Mouse (Mus musculus): ENCODE data around the gene Zfp974.
"Not testable (repeated sequence)": the region's sequence is repeated elsewhere in the genome, so short reads cannot be mapped to it uniquely, and the experiment has no call there.

Gene Zfp974

DNA sequence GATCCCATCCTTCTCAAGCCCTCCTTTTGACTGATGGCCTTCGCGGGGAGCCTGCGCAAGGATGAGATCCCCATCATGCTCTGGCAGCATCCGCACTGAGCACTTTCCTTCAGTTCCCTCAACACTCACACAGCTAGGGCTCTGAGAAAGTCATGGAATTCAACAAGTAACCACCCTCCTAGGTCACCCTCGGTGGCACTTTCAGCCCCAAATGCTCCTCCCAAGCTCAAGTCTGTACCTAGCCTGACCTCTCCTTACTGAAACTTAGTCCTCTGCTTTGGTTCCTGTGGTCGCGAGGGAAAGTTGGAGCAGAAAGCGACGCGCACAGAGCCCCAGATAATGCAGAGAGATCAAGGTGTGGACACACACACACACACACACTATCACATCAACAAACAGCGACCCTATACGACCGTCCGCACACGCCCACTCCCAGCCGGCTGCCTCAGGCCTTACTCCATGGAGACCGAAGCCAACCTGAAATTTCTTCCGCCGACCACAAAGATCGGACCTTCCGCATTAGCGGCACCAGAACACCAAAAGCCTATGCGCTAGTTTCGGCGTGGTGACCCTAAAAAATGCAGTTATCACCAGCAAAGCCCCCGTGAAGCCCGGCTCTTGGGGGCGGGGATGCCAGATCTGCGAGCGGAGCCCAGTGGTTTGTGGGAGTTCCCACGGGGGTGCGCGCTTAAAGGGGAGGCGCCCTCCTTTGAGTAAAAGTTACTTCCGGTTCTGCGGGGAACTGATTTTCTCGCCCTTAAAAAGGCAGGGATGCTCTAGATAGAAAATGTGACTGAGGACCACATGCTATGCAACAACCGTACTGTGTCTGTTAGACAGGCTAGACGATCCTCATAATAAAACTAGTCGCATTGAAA, at the start of gene Zfp974:
TSS of gene Zfp974 (minus strand) at position 643 of the 878 bp plus-strand sequence.
- DNase-seq (ENCODE audit: low read depth, low spot score): peak; percentile 65

DNA sequence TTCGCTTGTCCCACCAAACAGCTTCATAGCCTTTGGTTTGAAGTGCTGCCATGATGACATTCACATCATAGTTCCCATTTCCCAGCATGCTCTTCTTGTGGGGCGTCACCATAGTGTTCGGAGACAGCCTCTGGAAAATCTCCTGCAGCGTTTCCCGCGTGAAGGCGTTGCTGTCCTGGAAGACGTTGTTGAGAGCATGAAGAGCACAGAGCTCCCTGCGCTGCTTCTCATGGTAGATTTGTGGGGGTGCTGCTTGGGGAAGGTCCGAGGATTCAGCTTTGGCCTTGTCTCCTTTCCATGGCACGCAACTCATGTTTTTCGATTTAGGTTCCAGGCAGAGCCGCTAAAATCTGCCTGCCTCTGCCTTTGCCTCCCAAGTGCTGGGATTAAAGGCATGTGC, 20.2 kb upstream of the Zfp974 start:
- DNase-seq (ENCODE audit: low read depth, low spot score): not testable (repeated sequence)

DNA sequence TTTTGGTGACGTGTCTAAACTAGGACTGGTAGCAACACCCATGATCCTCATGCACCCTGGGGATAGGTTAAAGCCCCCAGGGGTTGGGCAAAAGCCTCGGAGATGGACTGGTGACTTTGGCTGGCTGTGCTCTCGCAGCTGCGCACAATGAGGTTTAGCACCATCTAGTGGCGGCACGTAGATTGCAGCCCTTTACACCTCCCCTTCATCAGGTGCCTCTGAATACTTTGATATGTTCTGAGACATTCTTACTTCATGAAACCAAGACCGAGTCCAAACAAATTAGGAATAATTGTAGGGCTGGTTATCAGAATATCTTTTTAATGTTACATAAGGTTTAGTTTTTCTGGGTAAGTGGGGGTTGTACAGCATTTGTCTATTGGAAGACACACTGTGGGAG, 12.6 kb upstream of the Zfp974 start:
- not testable (repeated sequence) for DNase-seq (ENCODE audit: low read depth, low spot score)

DNA sequence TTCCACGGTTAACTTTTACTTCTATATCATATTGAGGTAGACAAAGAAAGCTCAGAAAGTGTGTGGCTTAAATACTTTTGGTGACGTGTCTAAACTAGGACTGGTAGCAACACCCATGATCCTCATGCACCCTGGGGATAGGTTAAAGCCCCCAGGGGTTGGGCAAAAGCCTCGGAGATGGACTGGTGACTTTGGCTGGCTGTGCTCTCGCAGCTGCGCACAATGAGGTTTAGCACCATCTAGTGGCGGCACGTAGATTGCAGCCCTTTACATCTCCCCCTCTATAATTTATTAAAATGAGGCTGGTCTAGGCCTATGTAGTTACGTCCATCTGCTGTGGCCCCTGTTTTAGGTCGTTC, 4.5 kb upstream of the Zfp974 start:
- DNase-seq (ENCODE audit: low read depth, low spot score): not testable (repeated sequence)

DNA sequence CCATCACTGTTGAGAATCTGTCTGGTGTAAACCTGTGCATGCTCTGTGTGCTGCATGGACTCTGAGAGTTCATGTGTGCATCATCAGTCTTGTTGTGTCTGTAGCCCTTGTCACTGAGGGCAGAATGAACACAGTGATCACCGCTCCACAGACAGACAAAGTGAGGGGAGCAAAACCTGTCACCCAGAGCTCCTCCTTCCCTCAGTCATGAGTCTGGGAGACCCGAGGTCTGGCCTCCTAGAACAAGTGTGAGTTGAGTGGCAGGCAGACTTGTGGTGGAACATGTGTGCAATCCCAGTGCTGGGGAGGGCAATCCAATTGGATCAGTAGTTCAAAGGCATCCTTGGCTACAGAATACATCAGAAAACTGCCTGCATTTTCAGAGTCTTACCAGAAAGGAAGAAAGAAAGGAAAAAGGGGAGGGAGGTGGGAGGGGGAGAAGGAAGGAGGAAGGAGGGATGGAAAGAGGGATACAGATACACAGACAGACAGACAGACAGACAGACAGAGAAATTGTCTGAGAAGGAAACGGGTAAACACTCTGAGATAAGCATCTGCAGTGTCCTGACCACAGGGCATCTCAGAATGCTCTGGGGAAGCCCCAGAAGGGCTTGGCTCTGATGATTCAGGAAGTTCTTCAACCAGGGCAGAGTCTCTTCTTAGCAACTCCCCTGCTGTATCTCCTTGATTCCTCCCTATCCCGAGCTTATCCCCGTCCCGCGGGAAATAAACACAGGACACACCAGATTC, 4.0 kb upstream of the Zfp974 start:
- no peak for DNase-seq (ENCODE audit: low read depth, low spot score)

DNA sequence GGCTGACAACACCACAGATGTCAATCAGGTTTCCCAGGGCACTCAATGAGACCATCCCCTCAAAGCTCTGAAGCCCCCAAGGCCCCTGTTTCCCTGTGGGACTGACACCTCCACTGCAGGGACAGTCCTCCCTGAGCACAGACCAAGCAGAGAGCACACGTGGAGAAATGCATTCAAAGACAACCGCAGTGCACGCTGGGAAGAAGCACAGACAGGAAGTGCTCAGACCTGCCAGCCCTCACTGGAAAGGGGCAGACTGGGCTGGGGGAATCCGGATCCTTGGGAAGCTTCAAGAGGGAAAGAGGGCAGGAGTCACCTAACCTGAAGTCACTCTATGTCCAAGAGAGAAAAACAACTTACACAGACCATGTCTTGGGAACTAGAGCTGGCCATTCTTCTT, 2.2 kb downstream of the Zfp974 start:
- DNase-seq (ENCODE audit: low read depth, low spot score): not testable (repeated sequence)

DNA sequence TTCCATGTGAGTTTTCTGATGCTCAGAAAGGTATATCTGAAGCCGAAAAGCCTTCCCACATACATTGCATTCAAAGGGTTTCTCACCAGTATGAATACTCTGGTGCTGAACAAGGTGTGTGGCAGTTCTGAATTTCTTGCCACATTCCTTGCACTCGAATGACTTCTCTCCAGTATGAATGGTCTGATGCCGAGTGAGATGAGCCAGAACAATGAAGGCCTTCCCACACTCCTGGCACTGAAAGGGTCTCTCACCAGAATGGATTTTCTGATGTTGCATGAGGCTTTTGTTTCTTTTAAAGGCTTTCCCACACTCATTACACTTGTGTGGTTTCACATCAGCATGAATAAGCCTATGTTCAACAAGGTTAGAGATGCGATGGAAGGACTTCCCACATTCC, 18.3 kb downstream of the Zfp974 start:
- not testable (repeated sequence) for DNase-seq (ENCODE audit: low read depth, low spot score)

DNA sequence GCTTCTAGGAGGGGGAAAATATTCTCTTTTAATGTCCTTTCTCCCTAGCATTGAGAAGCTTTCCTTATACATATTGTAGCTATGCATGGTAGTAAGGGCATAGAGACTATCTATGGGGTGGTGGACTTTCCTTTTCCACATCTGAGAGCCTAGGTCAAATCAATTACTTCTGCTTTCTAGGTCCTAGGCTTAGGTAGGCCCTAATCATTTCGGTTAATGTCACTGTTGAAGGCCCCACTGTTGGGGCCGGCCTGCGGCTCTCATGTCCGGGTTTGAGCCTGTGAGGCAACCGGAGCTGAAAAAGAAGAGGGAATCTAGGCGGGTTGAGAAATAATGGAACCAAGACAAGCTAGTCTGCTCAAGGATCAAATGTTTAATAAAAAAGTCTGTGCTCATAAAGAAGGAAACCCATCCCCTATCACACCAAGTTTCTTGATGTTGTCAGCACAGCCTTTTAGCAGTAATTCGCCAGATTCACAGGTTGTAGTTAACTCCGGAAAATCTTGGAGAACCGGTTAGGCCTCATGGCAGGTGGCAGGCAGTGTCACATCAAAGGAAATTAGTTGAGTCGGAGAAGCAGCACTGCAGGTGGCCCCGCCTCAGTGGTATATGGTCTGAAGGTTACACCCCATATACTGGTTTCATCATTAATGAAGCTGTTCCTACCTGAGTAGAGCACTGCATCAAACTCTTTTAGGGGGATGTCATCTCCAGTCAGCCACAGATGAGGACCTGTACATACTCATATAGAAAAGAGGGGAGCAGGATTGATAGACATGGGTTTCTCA, 24.0 kb downstream of the Zfp974 start:
- DNase-seq (ENCODE audit: low read depth, low spot score): no peak

DNA sequence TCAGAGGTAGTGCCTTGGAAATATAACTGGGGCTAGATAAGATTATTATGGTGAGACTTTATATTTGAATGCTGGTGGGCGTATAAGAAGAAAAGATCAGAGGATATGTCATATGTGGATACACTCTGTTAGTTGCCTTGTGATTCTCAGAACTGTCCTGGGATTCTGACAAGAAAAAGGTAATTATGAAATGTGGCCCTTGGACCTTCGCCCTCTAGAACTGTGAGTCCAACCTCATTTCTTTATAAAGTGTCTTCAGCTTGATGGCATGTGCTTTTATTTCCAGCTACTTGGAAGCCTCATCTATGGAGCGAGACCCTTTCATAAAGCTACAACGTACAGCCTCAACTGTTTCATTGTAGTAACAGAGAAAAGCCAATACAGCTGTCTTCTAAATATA, 28.7 kb downstream of the Zfp974 start:
- no peak for DNase-seq (ENCODE audit: low read depth, low spot score)

DNA sequence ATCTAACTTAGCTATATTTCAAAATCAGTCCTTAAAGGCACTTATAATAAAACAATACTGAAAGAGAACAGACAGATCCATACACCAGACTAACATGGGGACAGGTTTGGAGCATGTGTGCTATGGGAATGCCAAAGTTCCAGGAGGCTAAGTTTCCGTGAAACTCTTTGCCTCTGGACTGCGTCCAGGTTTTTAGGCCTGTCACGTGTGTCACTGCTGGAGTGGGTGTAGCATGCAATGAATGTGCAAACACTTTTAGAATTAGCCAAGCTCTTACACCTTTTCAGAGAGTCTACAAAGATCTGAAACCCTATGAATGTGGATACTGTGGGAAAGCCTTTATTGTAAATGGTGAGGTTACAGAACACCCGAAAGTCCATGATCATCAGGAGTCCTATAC, 47.5 kb downstream of the Zfp974 start:
- DNase-seq (ENCODE audit: low read depth, low spot score): no peak

DNA sequence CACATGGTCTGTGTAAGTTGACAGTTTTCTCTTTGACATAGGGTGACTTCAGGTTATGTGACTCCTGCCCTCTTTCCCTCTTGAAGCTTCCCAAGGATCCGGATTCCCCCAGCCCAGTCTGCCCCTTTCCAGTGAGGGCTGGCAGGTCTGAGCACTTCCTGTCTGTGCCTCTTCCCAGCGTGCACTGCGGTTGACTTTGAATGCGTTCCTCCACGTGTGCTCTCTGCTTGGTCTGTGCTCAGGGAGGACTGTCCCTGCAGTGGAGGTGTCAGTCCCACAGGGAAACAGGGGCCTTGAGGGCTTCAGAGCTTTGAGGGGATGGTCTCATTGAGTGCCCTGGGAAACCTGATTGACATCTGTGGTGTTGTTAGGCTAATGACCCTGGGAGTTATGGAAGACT, 66.7 kb downstream of the Zfp974 start:
- not testable (repeated sequence) for DNase-seq (ENCODE audit: low read depth, low spot score)

DNA sequence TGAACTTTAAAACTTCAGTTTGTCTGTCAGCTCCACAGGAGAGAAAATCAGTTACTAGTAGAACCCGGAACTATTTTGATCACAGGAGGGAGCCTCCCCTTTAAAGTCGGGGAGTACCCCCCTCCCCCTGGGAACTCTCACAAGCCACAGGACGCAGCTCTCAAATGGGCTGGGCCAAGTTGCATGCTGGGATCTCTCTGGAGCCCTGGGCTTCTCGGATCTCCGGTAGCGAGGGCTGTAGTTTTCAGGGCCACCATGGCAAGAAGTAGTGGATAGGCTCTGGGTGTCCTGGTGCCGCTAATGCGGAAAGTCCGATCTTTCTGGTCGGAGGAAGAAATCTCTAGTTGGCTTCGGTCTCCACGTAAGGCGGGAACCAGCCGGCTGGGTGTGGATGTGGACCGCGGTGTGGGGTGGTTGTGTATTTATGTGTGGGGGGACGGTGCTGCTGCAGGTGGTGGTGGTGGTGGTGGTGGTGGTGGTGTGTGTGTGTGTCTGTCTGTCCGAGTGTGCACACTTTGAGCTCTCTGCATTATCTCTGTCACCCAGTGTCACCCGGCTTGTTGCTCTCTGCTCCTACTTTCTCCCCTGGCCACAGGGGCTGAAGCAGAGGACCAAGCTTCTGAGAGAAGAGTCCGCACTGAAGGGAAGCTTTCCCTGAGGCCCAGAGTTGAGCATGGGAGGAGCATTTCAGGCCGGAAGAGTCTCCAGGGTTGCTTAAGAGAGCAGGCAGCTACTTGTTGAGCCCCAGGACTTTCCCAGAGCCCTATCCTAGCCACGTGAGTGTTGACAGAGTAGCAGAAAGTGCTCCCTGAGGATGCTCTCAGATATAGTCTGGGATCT, 68.6 kb downstream of the Zfp974 start:
- DNase-seq (ENCODE audit: low read depth, low spot score): peak; percentile 48

DNA sequence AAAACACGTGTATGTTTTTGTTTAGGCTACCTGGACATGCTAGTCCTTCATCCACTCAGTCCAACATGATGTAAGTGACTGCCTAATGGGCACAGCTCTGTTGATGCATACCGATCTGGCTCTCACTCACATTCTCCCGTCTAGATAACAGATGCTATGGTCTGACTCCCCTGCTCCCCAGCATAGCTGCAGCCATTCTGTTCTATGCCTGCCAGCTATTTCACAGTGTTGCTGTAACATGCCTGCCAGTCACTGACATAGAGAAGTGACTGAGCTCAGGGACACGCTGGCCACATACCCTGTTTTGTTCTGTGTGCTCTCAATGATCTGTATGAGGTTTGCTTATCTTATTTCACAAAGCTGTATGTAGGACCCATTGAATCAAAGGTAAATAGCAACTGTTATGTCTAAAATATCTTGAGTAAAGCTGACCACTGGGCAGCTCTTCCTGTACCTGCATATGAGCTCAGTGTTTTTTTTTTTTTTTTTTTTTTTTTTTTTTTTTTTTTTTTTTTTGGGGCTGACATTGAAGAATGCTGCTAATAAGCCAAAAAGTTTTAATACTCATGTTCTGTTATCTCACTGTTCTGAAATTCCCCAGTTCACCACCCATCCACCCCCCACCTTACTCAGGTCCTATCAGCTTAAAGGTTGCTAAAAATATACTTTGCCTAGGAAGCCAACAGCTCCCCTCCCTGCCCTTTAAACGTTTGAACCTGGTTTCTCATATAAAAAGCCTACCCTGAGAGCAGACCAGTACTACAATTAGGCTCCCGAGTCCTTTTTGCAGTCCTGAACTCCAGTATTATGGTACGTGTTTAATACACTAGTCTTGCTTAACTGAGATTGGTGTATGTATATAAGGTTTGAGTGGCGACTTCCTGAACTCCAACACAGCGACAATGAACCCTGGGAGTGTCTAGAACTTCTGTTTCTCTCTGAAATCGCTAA, 69.7 kb downstream of the Zfp974 start:
- no peak for DNase-seq (ENCODE audit: low read depth, low spot score)
